Mouse (Mus musculus) activated CD4-positive, CD25-positive, alpha-beta regulatory T cell, adult 4 months (primary cell): ENCODE measurements around the gene Daglb. TPM values are rescaled to one million over a fixed set of nuclear protein-coding genes. Genes with fewer than 3 reads are reported as not detected.
"Not testable (repeated sequence)": the region's sequence is repeated elsewhere in the genome, so short reads cannot be mapped to it uniquely, and the experiment has no call there.

Experiments used
- ATAC-seq: one replicate; pipeline ENCODE4 v1.8.0; 2017
- polyA plus RNA-seq, 2 experiments: library from polyadenylated mRNA; unstranded; fragments of 100-300 nt; shearing (Covaris generic); gene quantifications; one replicate each; pipeline ENCODE4 v1.2.1; 2017

Gene Daglb
- polyA plus RNA-seq, 2 experiments from 2014 or later, result 8.5 to 10.6 TPM

GRCm38 (mm10) chr5:143487998-143488397 lies 23.6 kb downstream of the Daglb start:
- no peak for ATAC-seq

- ATAC-seq, result no peak
Measured at GRCm38 (mm10) chr5:143489749-143490342, 25.5 kb downstream of the Daglb start.

- no peak for ATAC-seq
Measured at GRCm38 (mm10) chr5:143491736-143492135, 27.4 kb downstream of the Daglb start.

GRCm38 (mm10) chr5:143493163-143493562 lies 28.8 kb downstream of the Daglb start:
- ATAC-seq, result no peak

GRCm38 (mm10) chr5:143495708-143496107 lies 31.3 kb downstream of the Daglb start:
- ATAC-seq, result no peak

- no peak for ATAC-seq
Measured at GRCm38 (mm10) chr5:143497451-143497850, 33.1 kb downstream of the Daglb start.

- no peak for ATAC-seq
Measured at GRCm38 (mm10) chr5:143499197-143499596, 34.8 kb downstream of the Daglb start.

GRCm38 (mm10) chr5:143499686-143500085 lies 35.3 kb downstream of the Daglb start:
- peak; percentile 29 for ATAC-seq

GRCm38 (mm10) chr5:143500711-143501110 lies 36.3 kb downstream of the Daglb start:
- not testable (repeated sequence) for ATAC-seq

- no peak for ATAC-seq
Measured at GRCm38 (mm10) chr5:143501140-143501539, 36.8 kb downstream of the Daglb start.

- ATAC-seq, result no peak
Measured at GRCm38 (mm10) chr5:143501649-143502048, 37.3 kb downstream of the Daglb start.

- no peak for ATAC-seq
Measured at GRCm38 (mm10) chr5:143502899-143503557, 38.6 kb downstream of the Daglb start.

GRCm38 (mm10) chr5:143503740-143504139 lies 39.4 kb downstream of the Daglb start:
- ATAC-seq, result no peak

- ATAC-seq, result peak; percentile 46
Measured at GRCm38 (mm10) chr5:143504453-143504852, 40.1 kb downstream of the Daglb start.

GRCm38 (mm10) chr5:143505056-143505455 lies 40.7 kb downstream of the Daglb start:
- no peak for ATAC-seq

GRCm38 (mm10) chr5:143505545-143505944 lies 41.2 kb downstream of the Daglb start:
- peak; percentile 44 for ATAC-seq

GRCm38 (mm10) chr5:143509294-143509693 lies 44.9 kb downstream of the Daglb start:
- ATAC-seq, result no peak

- ATAC-seq, result no peak
Measured at GRCm38 (mm10) chr5:143509737-143510136, 45.4 kb downstream of the Daglb start.

GRCm38 (mm10) chr5:143511577-143511976 lies 47.2 kb downstream of the Daglb start:
- ATAC-seq, result no peak

GRCm38 (mm10) chr5:143512305-143512704 lies 47.9 kb downstream of the Daglb start:
- no peak for ATAC-seq

- ATAC-seq, result no peak
Measured at GRCm38 (mm10) chr5:143514878-143515277, 50.5 kb downstream of the Daglb start.

GRCm38 (mm10) chr5:143517005-143517404 lies 52.6 kb downstream of the Daglb start:
- no peak for ATAC-seq

- peak; percentile 27 for ATAC-seq
Measured at GRCm38 (mm10) chr5:143517436-143517835, 53.1 kb downstream of the Daglb start.

GRCm38 (mm10) chr5:143518045-143518591 lies 53.7 kb downstream of the Daglb start:
- ATAC-seq, result peak; percentile 68
